Mouse (Mus musculus): ENCODE results near the gene Tbc1d22a. TPM values are rescaled to one million over a fixed set of nuclear protein-coding genes. Genes with fewer than 3 reads are reported as not detected.

Gene Tbc1d22a
- polyA plus RNA-seq, 1 experiment from 2014 or later: 11.9 TPM

DNA sequence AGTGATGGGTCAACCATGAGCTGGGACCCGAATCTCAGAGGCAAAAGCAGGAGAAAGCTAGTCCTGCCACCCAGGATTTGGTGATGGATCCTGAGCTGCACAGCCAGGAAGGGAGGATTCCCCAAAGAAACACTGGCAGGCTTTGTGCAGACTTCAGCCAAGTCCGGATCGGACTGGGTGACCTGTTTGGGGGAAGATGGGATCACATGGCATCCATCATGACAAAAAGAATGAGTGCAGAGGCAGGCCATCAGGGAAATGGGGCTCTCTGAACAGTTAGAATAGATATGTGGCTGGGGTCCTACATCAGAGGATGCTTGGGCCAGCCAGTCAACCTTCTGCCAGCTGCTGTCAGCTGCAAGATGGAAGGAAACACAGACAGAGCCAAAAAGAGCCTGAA lies 328.1 kb downstream of the Tbc1d22a start:
- H3K4me2 ChIP-seq (ENCODE audit: low read length): no peak overlapping the region
- no peak overlapping the region for H3K27ac ChIP-seq (replicated peaks; ENCODE audit: low read depth, low read length)
- H3K4me1 ChIP-seq (ENCODE audit: control insufficient read depth, insufficient read depth, low read length): no peaks in the 10 kb centered on the region
- DNase-seq: no peak
- H3K36me3 ChIP-seq (ENCODE audit: control insufficient read depth, insufficient read depth, low read length): no peaks in the 10 kb centered on the region
- 81% methylated on average over 3 of the region's 3 CpGs for WGBS
- no peaks in the 10 kb centered on the region for H3K27me3 ChIP-seq (ENCODE audit: control insufficient read depth, insufficient read depth, low read length)
- no peaks in the 10 kb centered on the region; the same call in 1 of the 2 replicates for H3K9me3 ChIP-seq (ENCODE audit: control insufficient read depth, low read length)
- ATAC-seq (ENCODE audit: low FRiP score, low TSS enrichment): no peak
- H3K9ac ChIP-seq (replicated peaks; ENCODE audit: low read length): no peak overlapping the region
- H3K4me3 ChIP-seq (replicated peaks; ENCODE audit: low read depth, low read length): no peak overlapping the region

DNA sequence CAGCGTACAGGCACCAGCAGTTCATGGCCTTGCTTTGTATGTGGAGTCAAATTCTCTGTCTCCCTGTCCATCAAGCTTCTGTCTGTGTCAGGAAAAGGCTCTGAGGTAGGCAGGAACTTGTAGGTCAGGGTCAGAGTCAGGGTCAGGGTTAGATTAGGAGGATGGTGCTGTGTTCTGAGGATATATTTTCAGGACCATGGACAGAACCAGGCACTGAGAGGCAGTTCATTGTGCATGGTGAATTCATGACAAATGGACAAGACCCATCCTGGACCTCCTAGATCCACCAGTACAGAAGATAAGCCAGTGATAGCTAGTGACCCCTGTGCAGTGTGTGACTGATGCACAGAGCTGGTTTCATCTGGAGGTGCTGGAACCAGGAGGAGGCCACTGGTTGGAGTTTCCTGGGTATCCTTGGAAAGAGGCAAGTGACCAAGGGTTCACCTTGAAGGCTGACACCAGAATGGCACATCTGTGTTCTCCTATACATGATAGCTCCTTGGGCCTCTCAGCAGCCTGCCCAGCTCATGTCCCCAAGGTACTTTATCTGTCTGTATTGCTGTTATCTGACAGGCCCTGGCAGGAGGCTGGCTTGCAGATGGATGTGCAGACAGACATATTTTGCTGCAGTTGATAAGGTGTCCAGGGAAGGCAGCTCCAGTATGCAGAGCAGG lies 330.0 kb downstream of the Tbc1d22a start:
- Histone ChIP-seq H3K27me3 (ENCODE audit: control insufficient read depth, insufficient read depth, low read length) (no peaks in the 10 kb centered on the region), H3K4me1 (ENCODE audit: control insufficient read depth, insufficient read depth, low read length) (no peaks in the 10 kb centered on the region), H3K9ac (replicated peaks; ENCODE audit: low read length) (no peak overlapping the region), H3K4me2 (ENCODE audit: low read length) (no peak overlapping the region), H3K9me3 (ENCODE audit: control insufficient read depth, low read length) (no peaks in the 10 kb centered on the region), H3K36me3 (ENCODE audit: control insufficient read depth, insufficient read depth, low read length) (no peaks in the 10 kb centered on the region), H3K27ac (replicated peaks; ENCODE audit: low read depth, low read length) (no peak overlapping the region), H3K4me3 (replicated peaks; ENCODE audit: low read depth, low read length) (no peak overlapping the region)
- DNase-seq (no peak), ATAC-seq (ENCODE audit: low FRiP score, low TSS enrichment) (no peak)
- 87% methylated on average over 1 of the region's 1 CpGs for WGBS

Other genes starting within 250 kb of the Tbc1d22a start
- gene Celsr1, start 180.7 kb upstream of the Tbc1d22a start, polyA plus RNA-seq (2014; fragmentation: Nextera tagmentation; extraction: Ambion mirVana): 2.9 and 3.5 TPM in 2 replicates
- 29.5 and 31.0 TPM in 2 replicates for gene Gramd4, start 156.8 kb upstream of the Tbc1d22a start, polyA plus RNA-seq (2014; fragmentation: Nextera tagmentation; extraction: Ambion mirVana)
- gene Cerk, start 28.3 kb upstream of the Tbc1d22a start, polyA plus RNA-seq (2014; fragmentation: Nextera tagmentation; extraction: Ambion mirVana): 20.3 and 23.5 TPM in 2 replicates

All from midbrain, embryonic 14.5 days (tissue).